Mouse (Mus musculus): ENCODE results near the gene Pknox1. TPM values are rescaled to one million over a fixed set of nuclear protein-coding genes. Genes with fewer than 3 reads are reported as not detected.
"Not testable (repeated sequence)": the region's sequence is repeated elsewhere in the genome, so short reads cannot be mapped to it uniquely, and the experiment has no call there.

Pknox1 gene
- polyA plus RNA-seq, 1 experiment: 27.2 TPM

DNA sequence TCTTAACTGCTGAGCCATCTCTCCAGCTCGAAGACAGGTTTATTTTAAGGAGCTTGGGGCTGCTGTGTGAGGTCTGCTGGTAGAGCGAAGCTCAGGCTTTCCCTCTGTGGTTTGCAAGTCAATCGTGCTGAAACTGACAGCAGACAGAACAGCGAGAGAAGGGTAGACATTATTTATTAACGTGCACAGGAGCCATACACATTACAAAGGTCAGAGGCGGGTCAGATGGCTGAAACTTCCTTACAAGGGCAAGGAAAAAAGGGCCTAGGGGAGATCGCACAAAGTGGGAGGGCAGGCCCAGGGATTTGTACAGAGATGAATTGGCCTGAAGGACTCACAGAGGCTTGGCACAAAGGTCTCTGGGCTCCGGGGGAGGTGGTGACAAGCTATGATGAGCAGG, 15.1 kb upstream of the Pknox1 start:
- no peak for DNase-seq (ENCODE audit: extremely low spot score in 1 of 2, low spot score in 1 of 2)

DNA sequence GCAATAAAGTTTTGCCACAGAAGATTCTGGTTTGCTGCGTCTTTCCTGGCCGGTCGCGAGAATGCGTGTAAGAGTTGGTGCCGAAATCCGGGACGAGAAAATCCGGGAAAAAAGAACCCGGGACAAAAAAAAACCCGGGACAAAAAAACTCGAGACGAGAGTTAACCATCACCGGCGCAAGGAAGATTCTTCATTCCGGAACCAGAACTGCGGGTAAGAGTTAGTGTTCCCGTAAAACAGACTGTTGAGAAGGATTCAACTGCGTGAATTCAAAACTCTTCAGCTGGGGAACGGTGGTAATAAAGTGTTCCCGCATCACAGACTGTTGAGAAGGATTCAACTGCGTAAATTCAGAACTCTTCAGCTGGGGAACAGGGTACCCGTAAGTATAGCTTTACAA, 11.9 kb upstream of the Pknox1 start:
- DNase-seq (ENCODE audit: extremely low spot score in 1 of 2, low spot score in 1 of 2): not testable (repeated sequence)

- DNase-seq (ENCODE audit: extremely low spot score in 1 of 2, low spot score in 1 of 2): no peak
These were observed 8.3 kb upstream of the Pknox1 start for GRCm38 (mm10) chr17:31556253-31556652.

- DNase-seq (ENCODE audit: extremely low spot score in 1 of 2, low spot score in 1 of 2): no peak
These were observed 7.2 kb upstream of the Pknox1 start for GRCm38 (mm10) chr17:31557124-31557880.

- DNase-seq (ENCODE audit: extremely low spot score in 1 of 2, low spot score in 1 of 2): no peak
These were observed 6.5 kb upstream of the Pknox1 start for GRCm38 (mm10) chr17:31557947-31558542.

DNA sequence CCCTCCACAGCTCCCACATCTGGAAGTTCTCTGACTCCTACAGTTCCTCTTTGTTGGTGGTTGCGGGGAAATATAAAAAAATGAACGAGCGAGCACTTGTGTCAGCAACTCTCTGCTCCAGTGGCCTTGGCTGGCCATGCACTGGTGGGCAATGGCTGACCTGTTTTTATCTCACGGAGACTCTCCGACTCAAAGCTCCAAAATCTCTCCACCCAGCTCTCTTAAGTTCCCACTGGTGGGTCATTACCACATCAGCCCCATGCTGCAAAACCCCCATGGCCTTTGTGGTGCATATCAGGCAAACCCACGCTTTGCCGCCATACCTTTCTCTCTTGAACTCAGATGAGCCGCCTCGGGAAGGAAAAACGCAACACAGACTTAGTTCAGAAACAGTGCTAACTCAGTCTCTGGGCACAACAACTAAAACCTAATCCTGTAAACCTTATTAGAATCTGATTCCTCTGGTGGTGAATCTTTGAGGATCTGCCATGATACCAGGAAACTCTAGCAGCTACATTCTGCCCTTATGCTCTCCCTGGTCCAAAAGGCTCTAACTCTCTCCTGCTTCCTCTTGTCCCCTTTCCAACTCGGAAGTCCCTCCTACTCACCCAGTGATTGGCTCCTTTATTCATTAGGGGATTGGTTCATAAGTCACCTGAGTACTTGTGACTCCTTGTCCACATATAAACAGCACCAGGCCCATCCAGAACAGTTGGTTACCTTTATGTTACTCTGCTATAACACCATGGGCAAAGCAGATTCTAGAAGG, 5.3 kb upstream of the Pknox1 start:
- no peak for DNase-seq (ENCODE audit: extremely low spot score in 1 of 2, low spot score in 1 of 2)

GRCm38 (mm10) chr17:31563632-31564014, 911 bp upstream of the Pknox1 start:
- peak in 1 of 2 experiments; percentile 34 for DNase-seq (ENCODE audit: extremely low spot score in 1 of 2, low spot score in 1 of 2)

- no peak for DNase-seq (ENCODE audit: extremely low spot score in 1 of 2, low spot score in 1 of 2)
These were observed 265 bp downstream of the Pknox1 start for GRCm38 (mm10) chr17:31564858-31565140.

DNA sequence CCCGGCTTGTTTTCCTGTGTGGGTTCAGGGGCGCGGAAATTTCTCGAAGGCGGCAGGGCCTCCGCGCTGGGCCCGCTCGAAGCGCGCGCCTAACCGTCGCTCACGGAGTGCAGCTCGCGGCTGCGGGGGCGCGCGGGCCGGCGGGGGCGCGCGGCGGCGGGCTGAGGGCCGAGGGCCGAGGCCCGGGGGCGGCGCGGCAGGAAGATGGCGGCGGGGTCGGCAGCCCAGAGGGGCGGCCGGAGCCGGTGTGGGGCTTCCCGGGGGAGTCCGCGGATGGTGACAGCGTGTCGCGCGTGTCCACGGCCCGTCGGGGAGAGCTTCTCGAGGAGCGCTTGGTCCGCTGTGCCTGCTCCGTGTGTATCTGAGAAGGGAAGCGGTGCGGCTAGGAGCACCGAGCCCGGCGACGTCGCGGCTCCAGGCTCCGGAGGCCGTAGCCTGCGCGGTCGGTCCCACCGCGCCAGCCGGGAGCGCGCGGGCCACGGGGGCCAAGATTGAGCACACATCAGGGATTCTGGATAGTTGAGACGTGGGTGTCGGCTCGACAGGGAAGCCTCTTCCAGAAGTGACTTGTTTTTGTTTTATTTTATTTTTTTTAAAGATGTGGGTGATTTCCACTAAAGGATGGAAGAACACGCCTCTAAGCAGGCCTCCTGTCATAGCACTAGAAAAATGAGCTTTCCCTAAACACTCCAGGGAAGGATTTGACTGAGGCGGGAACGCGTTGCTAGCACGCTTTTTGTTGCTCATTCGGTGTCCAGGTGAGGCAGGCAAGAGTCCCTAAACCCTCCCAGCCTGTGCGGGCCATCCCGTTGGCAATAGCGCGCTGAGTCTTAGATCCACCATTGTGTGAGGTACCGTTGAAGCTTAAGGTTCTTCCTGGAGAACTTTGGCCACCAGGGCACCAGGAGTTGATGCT, 865 bp downstream of the Pknox1 start:
- peak in 1 of 2 experiments; percentile 53 for DNase-seq (ENCODE audit: extremely low spot score in 1 of 2, low spot score in 1 of 2)

DNA sequence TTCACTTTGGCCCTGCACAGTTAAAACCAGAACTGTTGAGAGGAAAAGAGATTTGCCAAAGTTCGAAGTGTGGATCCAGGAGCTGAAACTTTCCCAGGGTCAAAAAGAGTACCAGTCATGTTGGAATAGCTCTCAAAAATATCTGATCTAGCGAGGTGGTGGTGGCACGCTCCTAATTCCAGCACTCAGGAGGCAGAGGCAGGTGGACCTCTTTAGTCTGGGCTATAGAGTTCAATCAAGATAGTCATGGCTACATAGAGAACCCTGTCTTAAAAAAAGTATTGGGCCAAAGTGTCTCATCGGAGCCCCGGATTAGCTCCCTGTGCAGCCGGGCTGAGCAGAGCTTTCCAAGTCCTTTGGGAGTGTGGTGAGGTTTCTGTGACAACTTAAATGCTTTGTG, 1.7 kb downstream of the Pknox1 start:
- DNase-seq (ENCODE audit: extremely low spot score in 1 of 2, low spot score in 1 of 2): no peak

GRCm38 (mm10) chr17:31569756-31570155, 5.2 kb downstream of the Pknox1 start:
- DNase-seq (ENCODE audit: extremely low spot score in 1 of 2, low spot score in 1 of 2): no peak

DNA sequence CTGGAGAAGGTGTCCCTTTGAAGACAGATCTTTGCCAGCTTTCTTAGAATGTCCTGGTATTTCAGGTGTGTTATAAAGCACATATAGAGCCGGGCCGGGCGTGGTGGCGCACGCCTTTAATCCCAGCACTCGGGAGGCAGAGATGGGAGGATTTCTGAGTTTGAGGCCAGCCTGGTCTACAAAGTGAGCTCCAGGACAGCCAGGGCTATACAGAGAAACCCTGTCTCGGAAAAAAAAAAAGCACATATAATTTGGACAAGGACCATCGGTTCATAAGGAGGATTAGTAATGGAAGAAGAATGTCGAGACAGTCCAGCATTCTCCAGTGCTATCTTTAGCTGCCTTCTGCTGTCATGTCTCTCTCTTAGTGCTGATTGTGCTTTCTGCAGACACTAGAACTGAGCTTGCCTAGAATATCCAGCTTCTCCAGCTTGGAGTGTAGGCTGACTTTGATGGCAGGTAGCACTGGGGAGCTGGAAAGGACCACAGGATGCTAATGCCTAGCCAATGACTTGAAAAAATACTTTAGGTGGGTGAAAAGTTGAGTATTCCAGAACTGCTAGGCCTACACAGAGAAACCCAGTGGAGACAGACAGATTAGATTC, 5.9 kb downstream of the Pknox1 start:
- DNase-seq (ENCODE audit: extremely low spot score in 1 of 2, low spot score in 1 of 2): peak in 1 of 2 experiments; percentile 49

GRCm38 (mm10) chr17:31571689-31572088, 7.2 kb downstream of the Pknox1 start:
- DNase-seq (ENCODE audit: extremely low spot score in 1 of 2, low spot score in 1 of 2): no peak

- no peak for DNase-seq (ENCODE audit: extremely low spot score in 1 of 2, low spot score in 1 of 2)
These were observed 10.1 kb downstream of the Pknox1 start for GRCm38 (mm10) chr17:31574662-31575061.

GRCm38 (mm10) chr17:31576394-31577175, 12.1 kb downstream of the Pknox1 start:
- no peak for DNase-seq (ENCODE audit: extremely low spot score in 1 of 2, low spot score in 1 of 2)

- DNase-seq (ENCODE audit: extremely low spot score in 1 of 2, low spot score in 1 of 2): peak in 1 of 2 experiments; percentile 54
These were observed 15.8 kb downstream of the Pknox1 start for GRCm38 (mm10) chr17:31580344-31580743.

DNA sequence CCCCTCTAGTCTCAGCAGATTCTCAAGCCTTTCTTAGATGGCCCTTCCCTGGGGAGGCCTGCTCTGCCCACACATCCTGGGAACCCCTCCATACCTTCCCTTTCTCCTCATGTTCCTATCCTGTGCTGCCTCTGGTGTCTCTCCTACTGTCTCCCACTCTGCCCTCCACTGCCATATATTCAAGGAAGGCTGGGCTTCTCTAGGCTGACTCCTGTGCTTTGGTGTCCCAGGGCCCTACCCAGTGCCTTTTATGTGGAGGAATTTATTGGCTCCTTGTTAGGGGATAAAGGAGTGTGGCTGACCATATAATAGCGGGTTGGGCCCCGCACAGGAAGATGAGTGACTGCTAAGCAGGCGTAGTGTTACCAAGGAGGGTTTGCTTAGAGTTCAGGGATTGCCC, 18.7 kb downstream of the Pknox1 start:
- DNase-seq (ENCODE audit: extremely low spot score in 1 of 2, low spot score in 1 of 2): no peak

DNA sequence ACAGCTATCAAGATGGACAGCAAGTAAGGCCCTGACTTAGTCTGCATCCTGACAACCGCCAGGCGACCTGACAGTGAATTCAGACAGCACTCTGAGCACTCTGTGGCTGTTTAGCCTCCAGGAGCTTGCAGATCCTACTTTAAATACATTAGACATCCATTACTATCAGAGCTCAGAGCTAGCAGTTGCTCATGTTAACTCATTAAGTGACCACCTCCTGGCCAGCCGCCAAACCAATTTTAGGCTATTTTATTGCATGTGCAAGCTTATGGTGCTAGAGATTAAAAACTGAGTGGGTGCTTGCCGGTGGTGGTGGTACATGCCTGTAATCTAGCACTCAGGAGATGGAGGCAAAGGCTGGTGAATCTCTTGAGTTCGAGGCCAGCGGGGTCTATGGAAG, 19.2 kb downstream of the Pknox1 start:
- no peak for DNase-seq (ENCODE audit: extremely low spot score in 1 of 2, low spot score in 1 of 2)

DNA sequence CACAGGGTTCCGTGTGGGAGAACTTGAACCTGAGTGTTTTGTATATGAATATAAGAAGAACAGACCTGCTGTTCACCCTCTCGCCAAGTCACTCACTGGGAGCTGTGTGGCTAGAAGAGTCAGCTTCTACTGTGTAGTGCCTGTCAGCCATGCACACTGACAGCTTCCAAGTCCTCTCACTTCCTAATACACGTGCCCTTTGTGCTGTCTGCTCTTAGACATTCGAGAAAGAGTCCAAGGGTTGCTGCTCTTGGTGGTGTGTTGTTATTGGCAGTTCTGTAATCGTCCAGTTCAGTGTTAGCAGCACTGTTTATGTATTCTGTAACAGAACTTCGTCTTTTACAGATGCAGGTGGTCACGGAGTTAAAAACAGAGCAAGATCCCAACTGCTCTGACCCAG, 23.6 kb downstream of the Pknox1 start:
- no peak for DNase-seq (ENCODE audit: extremely low spot score in 1 of 2, low spot score in 1 of 2)

DNA sequence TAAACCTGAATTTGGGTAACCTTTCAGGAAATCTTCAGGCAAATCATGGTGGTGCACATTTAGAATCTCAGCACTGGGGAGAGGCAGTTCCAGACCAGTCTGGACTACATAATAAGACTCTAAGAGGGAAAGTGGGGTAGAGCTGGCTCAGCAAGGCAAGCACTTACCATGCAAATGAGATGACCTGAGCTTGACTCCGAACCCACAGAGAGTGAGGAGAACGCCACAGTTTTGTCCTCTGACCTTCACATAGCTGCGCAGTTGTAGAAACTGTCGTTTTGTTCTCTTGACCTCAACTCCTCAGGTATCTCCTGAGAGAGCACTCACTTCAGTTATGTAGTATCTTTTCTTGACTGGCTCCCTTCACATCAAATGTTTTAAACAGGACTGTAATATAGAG, 24.2 kb downstream of the Pknox1 start:
- no peak for DNase-seq (ENCODE audit: extremely low spot score in 1 of 2, low spot score in 1 of 2)
